Mouse (Mus musculus) liver, postnatal 0 days (tissue): Measurements from ENCODE around the gene Gm20388.

Experiments used
- CTCF ChIP-seq: sonication (generic); IDR thresholded peaks from 2 replicates; pipeline ENCODE4 v1.5.1; 2016; ENCODE audit warnings: antibody characterized with exemption, low read depth
- EP300 ChIP-seq: IDR thresholded peaks from 2 replicates; pipeline ENCODE4 v1.6.1; 2016; ENCODE audit warnings: antibody characterized with exemption, low read depth, mild to moderate bottlenecking

GRCm38 (mm10) chr8:122110240-122110866 lies 2199.7 kb downstream of the Gm20388 start:
- TF ChIP-seq CTCF = no peak
- TF ChIP-seq EP300 = no peak
